Mouse (Mus musculus): ENCODE measurements around the gene Anxa6.

DNA sequence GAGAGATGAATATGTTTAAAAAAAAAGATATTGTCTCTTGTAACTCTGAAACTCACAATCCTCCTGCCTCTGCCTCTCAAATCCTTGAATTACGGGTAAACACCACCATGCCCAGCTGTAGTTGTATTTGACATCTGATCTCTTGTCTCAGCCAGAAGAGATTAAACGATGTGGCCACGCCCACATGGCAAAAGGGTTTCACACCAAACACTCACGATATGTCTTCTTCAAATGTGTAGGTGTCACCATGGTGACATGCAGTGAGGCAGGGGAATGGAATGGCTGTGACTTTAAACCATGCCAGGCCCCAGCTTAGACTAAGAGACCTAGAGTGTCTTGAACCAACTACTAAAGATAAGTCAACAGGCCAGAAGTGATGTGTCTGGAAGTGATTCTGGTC lies 33.7 kb upstream of the Anxa6 start:
- TF ChIP-seq CTCF (conservative IDR thresholded peaks at IDR 0.05; ENCODE audit: low read length) (no peak), POU5F1 (IDR thresholded peaks at IDR 0.05; ENCODE audit: borderline replicate concordance, low read length) (no peak), NANOG (IDR thresholded peaks at IDR 0.05; ENCODE audit: borderline replicate concordance, low read length) (no peak)
